Mouse (Mus musculus) cerebellum, adult 11-12 months (tissue): ENCODE data around the gene Atg4a-ps.
"Not testable (repeated sequence)": the region's sequence is repeated elsewhere in the genome, so short reads cannot be mapped to it uniquely, and the experiment has no call there.

Experiments used
- DNase-seq: peaks from one replicate; pipeline ENCODE4 v3.0.0; 2022

The Atg4a-ps gene

GRCm38 (mm10) chr3:103645968-103646367 lies at the start of gene Atg4a-ps:
Gene Atg4a-ps (minus strand): TSS chr3:103646068.
- DNase-seq: not testable (repeated sequence)

DNA sequence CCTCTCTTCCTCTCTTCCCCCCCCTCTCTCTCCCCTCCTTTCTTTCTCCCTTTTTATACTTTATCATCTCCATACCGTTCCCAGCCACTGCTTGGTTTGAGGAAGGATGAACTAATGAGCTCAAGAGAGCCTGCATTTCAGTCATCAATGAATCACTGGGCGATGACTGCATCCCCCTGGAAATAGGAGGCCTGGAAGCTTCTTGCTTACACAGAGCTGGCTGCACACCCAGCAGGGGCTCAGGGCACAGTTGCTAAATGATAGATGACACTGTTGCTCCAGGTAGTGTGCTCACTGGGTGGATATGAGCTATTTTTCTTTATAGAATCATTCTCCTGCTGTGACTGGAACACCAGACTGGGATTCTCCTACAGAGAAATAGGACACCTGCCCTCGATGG lies 49.7 kb upstream of the Atg4a-ps start:
- DNase-seq: no peak

GRCm38 (mm10) chr3:103690506-103690905 lies 44.6 kb upstream of the Atg4a-ps start:
- DNase-seq: no peak

DNA sequence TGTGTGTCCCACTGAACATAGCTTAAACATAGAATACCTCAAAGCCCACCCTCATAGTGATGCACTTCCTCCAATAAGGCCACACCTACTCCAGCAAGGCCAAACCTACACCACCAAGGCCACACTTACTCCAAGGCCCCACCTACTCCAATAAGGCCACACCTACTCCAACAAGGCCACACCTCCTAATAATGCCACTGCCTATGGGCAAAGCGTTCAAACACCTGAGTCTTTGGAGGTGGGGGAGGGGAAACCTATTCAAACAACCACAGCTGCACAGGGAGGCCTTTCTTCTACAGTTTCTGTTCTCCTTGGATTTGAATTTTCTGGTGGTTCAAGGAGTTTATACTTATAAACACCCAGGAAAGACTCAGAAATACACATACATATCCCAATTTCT lies 43.2 kb upstream of the Atg4a-ps start:
- DNase-seq: no peak

GRCm38 (mm10) chr3:103683966-103684319 lies 38.1 kb upstream of the Atg4a-ps start:
- no peak for DNase-seq

DNA sequence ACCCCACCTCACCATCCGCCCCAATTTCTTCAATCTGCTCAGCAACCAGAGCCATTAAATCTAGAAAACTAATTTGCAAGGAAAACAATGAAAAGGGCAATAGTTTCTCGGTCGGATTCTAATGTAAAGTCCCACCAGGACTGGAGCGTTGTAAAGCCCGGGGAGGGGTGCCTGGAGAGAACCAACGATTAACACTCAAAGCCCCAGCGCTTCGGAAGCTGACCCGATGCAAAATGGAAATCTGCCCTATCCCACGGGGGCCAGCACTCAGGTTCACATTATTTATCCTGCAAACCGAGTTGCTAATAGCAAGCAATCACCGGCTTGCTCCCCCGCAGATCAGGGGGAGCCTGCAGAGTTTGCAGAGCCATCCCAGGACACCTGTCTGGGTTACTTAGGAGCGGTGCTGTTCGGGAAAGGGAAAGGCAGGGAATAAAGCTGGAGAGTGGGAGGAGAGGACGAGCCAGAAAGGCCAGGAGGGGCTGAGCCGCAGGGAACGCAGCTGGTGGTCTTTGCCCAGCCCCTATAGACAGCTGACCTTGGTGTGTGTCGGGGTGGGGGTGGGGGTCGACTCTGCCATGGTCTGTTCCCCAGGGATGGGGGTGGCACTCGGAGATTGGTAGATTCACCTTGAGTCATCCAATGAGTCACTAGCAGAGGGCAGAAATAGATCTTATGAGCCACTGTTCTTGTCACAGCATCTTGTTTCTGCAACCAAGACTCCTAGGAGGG lies 37.5 kb upstream of the Atg4a-ps start:
- DNase-seq: no peak

DNA sequence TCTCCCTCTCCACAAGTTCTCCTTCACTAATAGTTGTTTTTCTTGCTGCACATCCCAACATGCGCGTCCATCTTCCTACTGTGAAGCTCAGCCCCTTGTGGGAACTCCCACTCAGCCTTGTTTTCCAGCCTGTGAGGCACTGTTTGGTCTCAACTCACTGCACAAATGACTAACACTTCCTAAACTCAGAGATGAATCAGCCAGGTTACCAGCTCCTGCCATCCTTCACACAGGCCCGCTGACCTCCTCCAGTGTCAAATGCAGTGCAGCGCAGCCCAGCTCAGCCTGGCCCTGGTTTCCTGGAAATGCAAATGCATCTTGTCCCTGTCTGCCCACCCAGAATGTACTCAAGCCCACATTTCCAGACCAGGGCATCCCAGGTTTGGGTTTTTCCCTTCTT lies 36.6 kb upstream of the Atg4a-ps start:
- no peak for DNase-seq

DNA sequence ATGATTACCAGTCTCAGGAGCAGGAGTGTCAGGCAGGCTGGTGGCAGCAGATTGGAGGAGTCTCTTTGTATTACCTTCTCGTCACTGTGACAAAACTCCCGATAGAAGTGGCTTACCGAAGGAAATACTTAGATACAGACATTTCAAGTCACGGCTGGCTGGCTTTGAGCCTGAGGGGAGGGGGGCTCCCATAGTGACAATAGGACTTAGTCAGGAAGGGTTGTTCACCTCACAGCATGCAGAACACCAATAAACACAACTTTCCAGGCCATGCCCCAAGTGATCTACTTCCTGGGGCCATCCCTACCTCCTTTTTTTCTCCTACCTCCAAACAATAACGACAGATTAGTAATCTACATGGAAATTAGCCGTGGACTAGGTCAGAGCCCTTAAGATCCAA lies 32.9 kb upstream of the Atg4a-ps start:
- no peak for DNase-seq

DNA sequence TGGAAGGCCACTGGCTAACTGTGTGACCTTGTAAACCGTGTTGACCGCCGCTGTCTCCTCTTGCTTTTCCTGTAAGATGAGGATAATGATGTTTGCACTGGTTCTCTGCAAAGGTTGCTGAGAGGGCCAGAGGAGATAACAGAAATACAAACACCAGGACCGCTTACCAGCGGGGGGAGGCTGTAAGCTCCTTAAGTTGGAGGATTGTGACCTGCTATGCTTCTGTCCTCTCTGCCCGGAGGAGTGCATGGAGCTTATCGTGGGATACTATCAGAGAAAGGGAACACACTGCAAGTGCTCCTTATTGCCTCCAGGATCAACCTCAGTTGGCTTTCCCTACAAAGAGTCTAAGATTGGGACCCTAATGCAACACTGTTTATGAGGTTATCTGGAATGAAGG lies 26.8 kb upstream of the Atg4a-ps start:
- DNase-seq: no peak

DNA sequence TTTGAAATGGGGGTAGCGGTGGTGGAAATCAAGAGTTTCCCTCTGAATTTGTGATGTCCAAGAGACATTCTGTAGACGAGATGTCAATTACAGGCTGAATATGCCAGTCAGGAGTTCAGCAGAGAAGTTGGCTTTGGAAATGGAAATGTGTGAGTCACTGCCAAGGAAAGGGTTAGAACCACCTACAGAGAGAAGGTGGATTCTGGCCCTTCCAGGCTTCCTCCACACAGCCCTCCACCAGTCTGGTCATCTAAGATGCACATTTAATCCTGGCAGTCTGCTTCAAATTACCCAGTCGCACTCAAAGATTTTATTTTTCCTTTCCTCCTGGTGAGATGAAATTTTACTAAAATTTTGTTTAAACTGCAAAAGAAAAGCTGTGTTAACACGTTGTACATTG lies 26.2 kb upstream of the Atg4a-ps start:
- DNase-seq: no peak

- DNase-seq: no peak
These were observed 17.5 kb upstream of the Atg4a-ps start for GRCm38 (mm10) chr3:103663385-103663784.

DNA sequence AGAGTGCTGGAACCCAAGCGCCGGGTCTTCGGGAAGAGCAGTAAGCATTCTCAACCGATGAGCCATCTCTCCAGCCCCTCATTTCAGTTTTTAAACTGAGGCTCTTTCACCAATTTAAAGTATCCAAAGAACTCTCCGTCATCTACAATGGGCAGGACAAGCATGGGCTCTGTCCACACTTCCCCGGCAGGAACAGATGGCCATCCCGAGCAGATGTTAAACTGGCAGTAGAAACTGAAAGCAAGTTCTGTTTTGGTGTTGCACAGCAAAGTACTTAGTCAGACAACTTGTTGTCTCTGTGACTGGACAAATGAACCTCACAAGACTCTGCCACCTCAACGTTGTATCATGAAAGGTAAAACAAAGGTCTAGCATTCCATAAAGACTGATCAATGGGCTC lies 15.8 kb upstream of the Atg4a-ps start:
- DNase-seq: no peak

DNA sequence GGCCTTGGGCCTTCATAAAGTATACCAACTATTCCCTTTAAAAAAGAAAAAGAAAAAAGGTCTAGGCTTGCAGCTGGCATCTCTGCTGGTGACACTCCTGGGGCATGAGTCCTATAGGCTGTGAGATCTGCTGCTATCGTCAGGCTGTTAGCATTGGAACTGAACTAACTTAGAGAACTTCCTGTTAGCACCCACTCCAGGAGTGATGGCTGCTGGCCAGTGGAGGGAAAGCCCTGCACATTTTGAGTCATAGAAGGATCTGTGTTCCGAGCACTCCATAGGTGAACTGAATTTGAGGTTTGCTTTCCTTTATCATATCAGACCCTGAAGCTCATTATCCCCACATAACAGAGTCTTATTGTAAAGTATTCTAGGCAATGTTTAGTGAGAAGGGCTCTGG lies 14.1 kb upstream of the Atg4a-ps start:
- no peak for DNase-seq

DNA sequence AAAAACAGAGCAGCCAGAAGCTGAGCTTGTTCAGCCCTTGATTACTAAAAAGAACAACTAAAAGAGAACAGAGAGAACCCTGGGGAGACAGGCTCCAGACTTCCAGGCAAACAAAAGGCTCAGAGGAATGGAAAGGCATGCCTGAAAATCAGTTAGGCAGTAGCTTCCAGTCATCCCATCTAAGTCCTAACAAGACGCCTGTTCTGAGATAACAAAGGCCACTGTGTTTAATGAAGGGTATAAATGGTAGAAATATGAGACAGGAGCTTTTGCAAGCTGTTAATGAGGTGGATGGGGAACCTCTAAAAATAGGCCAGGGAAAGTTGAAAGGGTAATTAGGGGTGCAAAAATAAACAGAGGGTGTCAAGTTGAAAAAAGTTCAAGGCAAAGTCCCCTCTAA lies 4.5 kb upstream of the Atg4a-ps start:
- DNase-seq: no peak

DNA sequence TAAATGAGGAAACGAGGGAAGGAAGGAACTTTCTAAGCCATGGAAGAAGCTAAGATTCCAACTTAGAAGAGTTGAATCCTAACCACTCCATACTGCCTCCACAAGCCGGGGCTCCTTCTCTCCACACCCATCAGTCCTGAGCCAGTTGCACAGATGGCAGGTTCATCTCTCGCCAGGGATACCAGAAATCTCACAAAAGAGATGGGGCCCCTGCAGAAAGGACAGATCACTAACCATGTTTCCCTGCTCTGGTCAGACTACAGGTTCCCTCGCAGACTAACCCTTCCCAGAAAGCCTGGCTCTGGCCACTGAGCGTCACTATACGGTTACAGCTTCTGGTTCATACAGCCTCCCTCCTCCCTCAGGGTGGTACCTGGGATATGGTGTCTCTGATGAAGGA lies 3.8 kb upstream of the Atg4a-ps start:
- DNase-seq: peak; percentile 48

- DNase-seq: no peak
These were observed 2.6 kb upstream of the Atg4a-ps start for GRCm38 (mm10) chr3:103648486-103648885.

- no peak for DNase-seq
These were observed 1.4 kb upstream of the Atg4a-ps start for GRCm38 (mm10) chr3:103647164-103647867.

DNA sequence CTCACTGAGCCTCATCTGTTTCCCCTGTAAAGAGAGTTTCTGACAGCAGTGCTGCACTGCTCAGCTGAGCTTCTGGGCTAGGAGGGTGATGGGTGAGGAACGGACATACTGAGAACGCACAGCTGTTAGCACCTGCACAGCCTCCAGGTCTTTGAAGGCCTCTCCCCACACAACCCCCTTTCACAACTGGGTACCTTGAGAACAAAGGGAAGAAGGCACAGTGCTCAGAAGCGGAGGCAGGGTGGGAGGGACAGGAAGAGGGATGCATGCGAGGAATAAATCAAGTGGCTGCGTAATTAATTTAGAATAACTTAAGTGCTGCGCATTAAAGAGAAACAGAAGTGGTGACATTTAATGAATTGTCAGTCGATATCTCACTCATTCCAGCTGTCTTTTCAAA lies 4.6 kb downstream of the Atg4a-ps start:
- DNase-seq: no peak

DNA sequence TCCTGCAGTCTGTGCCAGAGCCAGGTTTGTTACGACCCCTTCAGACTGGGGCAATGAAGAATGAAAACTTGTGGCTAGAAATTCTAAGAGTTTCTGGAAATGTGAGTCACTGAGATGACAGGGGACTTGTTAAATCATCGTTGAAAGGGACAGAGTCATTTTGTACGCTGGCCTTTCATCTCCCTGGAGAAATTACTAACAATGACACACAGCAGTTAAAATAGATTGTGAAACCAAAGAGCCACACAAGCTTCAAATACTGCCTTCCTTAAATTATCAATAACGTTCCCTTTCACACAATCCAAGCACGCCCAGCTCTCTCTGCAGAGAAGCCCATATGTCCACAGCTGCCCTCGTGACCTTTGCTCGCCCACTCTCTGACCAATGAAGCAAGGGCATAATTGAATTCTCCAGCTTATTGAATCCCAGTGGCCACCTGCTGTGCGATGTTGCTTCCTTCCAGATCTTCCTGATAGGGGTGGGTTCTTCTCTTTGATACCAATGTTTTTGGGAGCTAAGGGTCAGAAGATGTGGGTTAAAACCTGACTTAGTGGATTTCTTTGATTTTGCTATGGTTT lies 5.6 kb downstream of the Atg4a-ps start:
- DNase-seq: no peak

- DNase-seq: no peak
These were observed 8.2 kb downstream of the Atg4a-ps start for GRCm38 (mm10) chr3:103637641-103638040.

DNA sequence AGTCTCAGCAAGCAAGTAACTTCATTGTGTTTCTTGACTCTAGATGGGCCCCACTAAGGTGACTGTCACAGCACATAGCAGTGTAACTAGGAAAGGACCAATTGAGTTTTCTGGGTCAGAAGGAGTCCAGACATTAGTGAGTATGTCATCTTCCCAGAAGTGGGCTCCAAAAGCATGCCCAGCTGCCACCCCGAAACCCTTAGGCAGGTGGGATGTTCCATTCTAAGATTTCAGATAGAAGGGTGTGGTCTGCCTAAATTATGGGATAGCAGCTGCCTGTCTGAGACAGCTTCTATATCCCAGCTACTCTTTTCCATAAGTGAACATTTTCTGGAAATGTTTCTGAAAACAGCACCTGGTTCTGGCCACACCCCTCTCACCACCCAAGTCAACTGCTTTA lies 11.6 kb downstream of the Atg4a-ps start:
- no peak for DNase-seq

DNA sequence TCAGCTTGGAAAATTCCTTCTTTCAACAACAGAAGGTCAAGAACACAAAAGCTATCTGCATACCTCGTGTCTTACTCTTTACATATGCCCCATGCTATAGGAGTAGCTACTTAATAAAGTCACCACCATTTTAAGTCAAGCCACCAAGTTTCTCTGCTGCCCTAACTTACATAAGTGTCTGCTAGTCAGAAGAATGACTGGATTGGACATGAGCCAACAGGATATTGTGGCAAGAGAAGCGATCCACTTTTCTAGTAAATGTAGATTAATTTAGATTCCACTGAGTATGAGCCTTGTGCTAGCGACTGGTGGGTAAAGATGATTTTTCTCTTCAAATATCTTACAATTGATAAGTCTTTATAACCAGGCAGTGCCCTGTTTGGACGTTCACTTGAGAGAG lies 12.0 kb downstream of the Atg4a-ps start:
- DNase-seq: no peak

- no peak for DNase-seq
These were observed 12.7 kb downstream of the Atg4a-ps start for GRCm38 (mm10) chr3:103633124-103633523.

DNA sequence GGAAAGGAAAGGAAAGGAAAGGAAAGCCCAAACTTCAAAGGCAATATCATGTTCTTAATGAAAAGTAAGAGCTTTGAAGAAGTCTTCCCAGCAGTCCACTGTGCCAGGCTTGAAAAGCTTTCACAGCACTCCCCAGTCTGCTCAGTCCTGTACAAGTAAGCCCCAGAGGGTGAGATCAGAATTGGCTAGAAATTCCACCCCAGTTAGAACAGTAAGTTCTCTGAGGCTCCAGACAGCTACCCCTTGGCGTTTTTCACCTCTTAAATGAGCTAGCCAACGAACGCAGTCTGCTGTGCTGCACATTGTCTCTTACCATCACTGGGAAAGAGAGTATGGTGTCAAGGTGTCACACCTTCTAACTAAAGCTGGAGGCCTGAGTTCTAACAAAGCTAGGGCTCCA lies 18.2 kb downstream of the Atg4a-ps start:
- no peak for DNase-seq

DNA sequence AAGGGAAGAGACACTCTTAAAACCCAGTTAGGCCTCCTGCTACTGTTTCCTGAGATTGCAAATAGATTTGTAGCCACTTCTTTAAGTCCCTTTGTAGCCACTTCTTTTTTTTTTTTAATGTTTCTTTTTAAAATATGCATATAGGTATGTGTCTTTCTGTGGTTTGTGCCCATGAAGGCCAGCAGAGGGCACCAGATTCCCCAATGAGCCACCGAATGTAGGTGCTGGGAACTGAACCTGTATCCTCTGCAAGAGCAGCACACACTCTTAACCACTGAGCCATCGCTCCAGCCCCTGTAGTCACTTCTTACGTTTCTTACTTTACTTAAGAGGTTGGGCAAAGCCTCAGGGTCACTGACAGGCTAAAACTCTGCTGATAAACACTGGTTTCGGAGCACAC lies 19.4 kb downstream of the Atg4a-ps start:
- DNase-seq: no peak
